Mouse (Mus musculus): ENCODE measurements around the gene Nectin1.

Gene Nectin1

DNA sequence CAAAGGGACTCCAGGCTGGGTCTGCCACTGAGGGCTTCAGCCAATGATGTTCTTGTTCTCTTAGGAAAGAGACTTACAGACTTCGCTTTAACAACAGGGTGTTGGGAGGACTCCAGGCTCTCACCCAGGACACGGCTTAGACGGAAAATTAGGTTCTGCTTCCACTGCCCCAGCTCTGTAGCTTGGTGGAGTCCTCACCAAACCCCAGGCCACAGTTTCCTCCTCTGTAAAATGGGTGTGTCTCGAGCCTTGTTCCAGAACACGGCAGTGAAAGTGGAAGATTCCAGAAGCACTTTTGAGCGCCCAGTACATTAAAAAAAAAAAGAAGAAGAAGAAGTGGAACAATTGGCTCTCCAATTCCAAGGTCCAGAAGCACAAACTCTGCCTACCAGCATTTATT, 28.7 kb downstream of the Nectin1 start:
- ChIA-PET CTCF (interaction anchor here in 3 of 4 experiments (0.6 to 1.6 kb wide), 3 partner anchors 74 to 554 kb away, joined by 4 to 6 read pairs (median 4); no protein-coding TSS in a partner anchor), POLR2A (interaction anchor here in 2 of 4 experiments (1.0 to 1.8 kb wide), 3 partner anchors 11 to 25 kb away, joined by 3 to 4 read pairs (median 4); no protein-coding TSS in a partner anchor)

DNA sequence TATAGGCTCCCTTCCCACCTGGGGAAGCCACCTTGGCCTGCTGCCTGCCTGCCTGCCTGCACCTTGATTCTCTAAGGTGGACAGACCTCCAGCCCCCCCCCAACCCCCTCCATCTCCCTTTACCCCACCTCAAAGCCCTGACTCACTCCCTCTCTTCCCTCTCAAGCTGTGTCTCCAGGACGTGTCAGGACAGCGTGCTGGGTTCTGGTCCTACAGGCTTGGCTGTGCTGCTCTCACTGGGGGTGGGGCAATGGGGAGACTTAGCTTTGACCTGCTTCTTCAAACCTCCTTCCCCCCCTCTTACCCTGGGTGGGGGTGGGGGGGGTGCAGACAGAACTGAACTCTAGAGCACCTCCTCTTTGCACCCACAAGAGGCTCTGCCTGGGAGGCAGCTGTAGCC, 29.7 kb downstream of the Nectin1 start:
- ChIA-PET POLR2A (interaction anchor here in 1 of 4 experiments (0.7 to 1.1 kb wide), 3 partner anchors 26 to 31 kb away, joined by 4 read pairs; no protein-coding TSS in a partner anchor), CTCF (interaction anchor here in 2 of 4 experiments (1.0 to 2.3 kb wide), 2 partner anchors 30 kb away, joined by 3 to 6 read pairs; partner anchors contain the start of gene Nectin1 (in 2 of the 2))

DNA sequence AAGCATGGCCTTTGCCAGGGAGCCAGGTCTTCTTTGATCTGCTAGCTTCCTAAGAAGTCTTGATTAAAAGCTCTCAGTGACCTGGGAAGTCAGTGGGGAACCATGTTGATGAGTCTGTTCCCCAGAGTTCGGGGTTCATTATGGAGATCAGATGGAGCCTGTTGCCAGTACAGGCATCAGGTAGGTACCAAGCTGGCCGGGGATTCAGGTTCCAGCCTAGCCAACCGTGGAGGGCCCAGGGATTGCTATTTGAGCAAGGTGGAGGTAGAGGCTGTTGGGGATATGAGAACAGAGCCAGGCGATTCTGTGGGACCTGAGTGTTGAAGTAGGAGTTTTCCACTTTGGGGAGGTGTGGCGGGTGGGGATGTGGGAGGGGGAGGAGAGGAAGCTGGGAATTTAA, 30.6 kb downstream of the Nectin1 start:
- POLR2A ChIA-PET, result interaction anchor here in 2 of 4 experiments (0.7 to 1.2 kb wide), 2 partner anchors 22 to 30 kb away, joined by 3 read pairs; no protein-coding TSS in a partner anchor
- CTCF ChIA-PET, result interaction anchor here in 2 of 4 experiments (0.5 to 2.3 kb wide), 3 partner anchors 31 to 465 kb away, joined by 3 to 6 read pairs (median 4); partner anchors contain the start of gene Nectin1 (in 1 of the 2)

DNA sequence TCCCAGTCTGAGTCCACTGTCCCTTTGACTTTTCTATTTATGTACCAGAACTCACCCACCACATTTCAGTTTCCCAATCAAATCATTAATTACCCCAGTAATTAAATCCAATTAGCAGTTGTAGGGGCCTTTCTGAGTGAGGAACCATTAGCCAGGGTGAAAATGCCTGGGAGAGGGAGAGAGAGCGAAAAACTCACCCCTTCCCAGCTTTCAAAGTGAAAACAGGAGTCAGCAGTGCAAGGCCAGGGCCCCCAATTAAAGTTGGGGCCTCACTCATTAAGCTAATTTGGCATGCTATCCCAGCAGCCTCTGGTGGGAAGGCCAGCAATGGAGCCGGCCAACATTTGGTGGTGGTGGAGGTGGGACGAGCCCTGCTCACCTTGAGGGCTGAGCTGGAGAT, 32.4 kb downstream of the Nectin1 start:
- ChIA-PET CTCF (interaction anchor here in 3 of 4 experiments (0.5 to 1.1 kb wide), 5 partner anchors 11 to 507 kb away, joined by 3 to 4 read pairs (median 3); no protein-coding TSS in a partner anchor), POLR2A (interaction anchor here (0.5 to 1.5 kb wide), 9 partner anchors 9 to 815 kb away, joined by 3 to 4 read pairs (median 3); partner anchors contain the start of gene Nectin1 (in 1 of the 4))

DNA sequence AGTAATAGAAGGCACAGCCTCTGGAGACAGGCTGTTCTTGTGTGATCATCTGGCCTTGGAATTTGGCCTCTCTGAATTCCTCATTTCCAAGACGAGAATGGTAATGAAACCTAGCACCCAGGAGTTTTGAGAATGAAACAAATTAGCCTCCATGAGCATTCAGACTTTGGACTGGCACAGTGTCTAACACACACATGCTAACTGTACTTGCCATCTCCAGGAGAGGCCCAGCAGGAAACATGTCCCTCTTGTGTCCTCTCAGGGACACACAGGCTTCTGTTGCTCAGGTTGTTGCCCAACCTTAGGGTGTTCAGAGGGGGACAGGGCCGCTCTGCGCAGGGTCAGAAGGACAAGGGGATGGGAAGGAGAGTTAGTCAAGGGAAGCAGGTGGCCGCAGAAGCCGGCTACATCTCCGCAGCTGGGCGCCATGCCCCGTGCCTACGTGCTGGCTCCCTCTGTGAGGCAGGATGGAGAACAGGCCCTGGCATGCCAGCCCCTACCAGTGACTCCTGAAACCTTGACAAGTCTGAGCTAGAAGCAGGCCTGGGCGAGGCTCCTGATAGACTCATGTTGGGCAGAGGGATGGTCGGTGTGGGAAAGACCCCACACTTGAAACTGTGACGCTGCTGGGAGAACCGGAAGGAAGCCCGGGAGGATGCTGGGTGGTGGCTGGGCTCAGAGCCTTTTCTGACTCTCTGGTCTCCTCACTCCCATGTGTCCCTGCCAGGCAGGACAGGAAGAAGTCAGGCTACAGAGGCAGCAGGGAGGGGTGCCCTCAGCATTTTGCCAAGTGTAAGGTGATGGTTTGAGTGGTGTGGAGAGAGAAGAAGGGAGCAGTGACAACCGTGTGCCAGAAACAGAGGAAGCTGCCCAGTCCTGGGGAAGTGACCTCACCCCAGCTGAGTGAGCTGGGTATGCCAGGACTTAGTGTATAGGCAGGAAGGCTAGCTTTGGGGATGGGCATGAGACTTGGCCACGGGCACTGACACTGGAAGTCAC, 33.9 kb downstream of the Nectin1 start:
- ChIA-PET CTCF (interaction anchor here in 2 of 4 experiments (0.6 to 1.3 kb wide), 5 partner anchors 9 to 68 kb away, joined by 3 read pairs; no protein-coding TSS in a partner anchor), POLR2A (interaction anchor here in 3 of 4 experiments (0.6 to 1.4 kb wide), 8 partner anchors 9 to 539 kb away, joined by 3 to 4 read pairs (median 3); no protein-coding TSS in a partner anchor)

DNA sequence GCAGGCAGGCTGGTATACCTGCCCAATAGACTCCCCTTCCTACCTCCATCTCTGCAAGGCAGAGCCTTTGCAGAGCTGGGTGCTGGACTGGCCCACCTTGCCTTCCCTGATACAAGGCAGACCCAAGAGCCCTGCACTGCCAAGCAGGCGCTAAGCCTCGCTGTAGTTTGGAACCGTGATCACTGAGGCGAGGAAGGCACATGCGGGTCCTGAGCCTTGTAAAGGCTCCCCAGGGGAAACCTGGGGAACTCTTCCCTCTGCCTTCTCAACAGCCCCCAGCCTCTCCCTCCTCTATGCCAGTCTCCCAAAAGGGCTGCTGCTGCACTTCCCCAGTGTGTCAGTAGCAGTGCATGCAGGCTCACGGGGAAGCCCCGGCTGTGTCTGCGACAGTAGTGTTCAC, 37.1 kb downstream of the Nectin1 start:
- POLR2A ChIA-PET, result interaction anchor here in 2 of 4 experiments (0.5 to 0.8 kb wide), 2 partner anchors 41 to 709 kb away, joined by 3 read pairs; no protein-coding TSS in a partner anchor
- CTCF ChIA-PET, result interaction anchor here in 1 of 4 experiments (2.1 kb wide), 1 partner anchor 51 kb away, joined by 4 read pairs; no protein-coding TSS in a partner anchor

DNA sequence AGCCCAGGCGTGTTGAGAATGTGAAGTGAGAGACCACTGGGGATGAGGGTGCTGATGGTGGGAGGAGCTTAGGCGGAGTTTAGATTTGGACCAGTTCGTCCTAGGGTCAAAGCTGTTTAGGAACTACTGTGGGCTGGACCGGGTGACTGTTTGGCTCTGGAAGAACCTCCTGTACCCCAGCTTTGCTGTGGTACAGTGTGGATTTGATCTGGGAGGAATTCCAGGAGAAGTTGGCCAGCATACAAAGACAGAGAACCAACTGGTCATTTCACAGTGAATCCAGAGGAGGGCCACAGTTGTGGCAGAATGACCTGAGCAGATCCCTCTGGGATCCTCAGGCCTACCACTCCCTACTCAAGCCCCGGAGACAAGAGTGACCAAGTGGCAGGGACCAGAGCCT, 38.6 kb downstream of the Nectin1 start:
- ChIA-PET POLR2A (interaction anchor here in 1 of 4 experiments (0.7 kb wide), 1 partner anchor 16 kb away, joined by 3 read pairs; no protein-coding TSS in a partner anchor), CTCF (no interaction called here)

DNA sequence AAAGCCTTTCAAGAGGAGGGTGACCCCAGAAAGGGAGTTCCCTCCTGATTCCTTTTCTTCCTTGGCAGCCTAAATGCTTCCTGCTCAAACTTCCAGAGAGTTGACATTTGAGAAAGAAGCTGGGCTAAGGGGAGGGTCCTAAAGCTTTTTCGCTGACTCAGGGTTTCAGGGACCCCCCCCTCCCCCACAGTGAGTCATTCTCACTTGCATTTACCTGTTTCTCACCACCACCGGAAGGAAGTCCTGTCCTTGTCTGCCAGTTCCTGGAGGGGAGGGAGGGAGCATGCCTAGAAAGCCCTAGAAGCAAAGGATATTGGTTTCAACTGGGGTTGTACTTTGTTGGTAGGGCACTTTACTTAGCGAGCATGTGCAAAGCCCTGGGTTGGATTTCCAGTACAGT, 40.2 kb downstream of the Nectin1 start:
- CTCF ChIA-PET, result interaction anchor here in 3 of 4 experiments (0.6 to 0.7 kb wide), 3 partner anchors 11 to 140 kb away, joined by 4 to 9 read pairs (median 4); no protein-coding TSS in a partner anchor
- POLR2A ChIA-PET, result interaction anchor here in 2 of 4 experiments (0.6 to 1.0 kb wide), 2 partner anchors 30 to 589 kb away, joined by 3 read pairs; no protein-coding TSS in a partner anchor

DNA sequence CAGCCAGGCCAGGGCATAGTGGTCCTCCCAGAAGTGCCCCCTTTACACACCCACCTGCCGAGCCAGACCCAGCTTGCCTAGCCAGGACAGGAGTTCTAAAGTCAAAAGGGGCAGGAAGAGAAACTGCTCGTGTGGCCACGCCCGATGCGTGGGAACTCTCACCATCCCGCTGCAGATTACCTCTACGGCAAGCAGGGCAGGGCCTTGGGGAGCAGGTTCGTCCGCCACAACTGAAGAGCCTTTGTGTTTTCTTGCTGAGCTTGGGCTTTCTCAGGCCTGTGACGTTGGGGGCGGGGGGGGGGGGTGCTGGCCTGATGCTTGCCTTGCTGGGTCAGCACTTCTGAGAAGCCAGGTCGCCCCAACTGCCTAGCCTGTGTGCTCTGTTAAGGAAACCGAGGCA, 41.1 kb downstream of the Nectin1 start:
- POLR2A ChIA-PET, result interaction anchor here in 1 of 4 experiments (0.6 to 1.0 kb wide), 2 partner anchors 31 to 212 kb away, joined by 3 read pairs; no protein-coding TSS in a partner anchor
- CTCF ChIA-PET, result no interaction called here

DNA sequence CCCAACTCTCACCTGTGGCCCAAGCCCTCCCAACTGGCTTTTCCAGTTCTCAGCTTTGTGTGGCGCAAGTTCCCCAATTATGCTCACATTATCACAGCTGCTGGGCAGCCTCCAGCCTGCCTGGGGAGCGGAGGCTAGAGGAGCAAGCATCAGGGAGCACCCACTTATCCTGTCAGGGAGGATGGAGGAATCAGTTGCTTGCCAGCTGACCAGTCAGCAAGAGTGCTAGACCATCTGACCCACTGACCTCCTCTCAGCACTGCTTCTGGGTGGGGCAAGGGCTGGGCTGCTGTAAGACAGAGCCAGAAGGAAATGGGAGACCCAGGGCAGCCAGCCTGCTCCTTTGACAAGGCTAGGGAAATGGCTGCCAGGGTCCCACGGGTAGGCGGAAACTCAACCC, 43.8 kb downstream of the Nectin1 start:
- POLR2A ChIA-PET, result interaction anchor here in 1 of 4 experiments (1.6 to 2.2 kb wide), 3 partner anchors 9 to 51 kb away, joined by 4 to 10 read pairs (median 4); no protein-coding TSS in a partner anchor
- CTCF ChIA-PET, result interaction anchor here in 1 of 4 experiments (1.1 kb wide), 1 partner anchor 44 kb away, joined by 3 read pairs; the partner anchor contains the start of gene Nectin1

DNA sequence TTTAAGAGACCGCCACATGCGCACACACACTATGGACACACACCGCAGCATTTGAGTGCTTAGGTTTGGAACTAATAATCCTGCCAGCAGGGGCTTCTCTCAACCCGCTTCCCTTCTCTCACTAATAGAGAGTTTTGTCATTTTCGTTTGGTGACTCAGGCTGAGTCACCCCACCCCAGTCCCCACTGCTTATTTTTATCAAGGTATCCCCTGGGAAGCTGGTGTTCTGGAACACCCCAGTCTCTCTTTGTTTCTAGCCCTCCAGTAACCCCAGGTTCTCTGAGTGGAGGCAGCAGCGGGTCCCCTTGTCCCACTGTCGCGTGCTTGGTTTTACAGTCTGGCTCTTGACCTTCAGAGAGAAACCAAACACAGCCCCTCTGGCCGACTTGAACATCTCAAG, 48.9 kb downstream of the Nectin1 start:
- POLR2A ChIA-PET, result interaction anchor here in 1 of 4 experiments (1.1 kb wide), 1 partner anchor 49 kb away, joined by 3 read pairs; the partner anchor contains the start of gene Nectin1
- CTCF ChIA-PET, result interaction anchor here in 1 of 4 experiments (0.6 kb wide), 1 partner anchor 432 kb away, joined by 3 read pairs; no protein-coding TSS in a partner anchor

DNA sequence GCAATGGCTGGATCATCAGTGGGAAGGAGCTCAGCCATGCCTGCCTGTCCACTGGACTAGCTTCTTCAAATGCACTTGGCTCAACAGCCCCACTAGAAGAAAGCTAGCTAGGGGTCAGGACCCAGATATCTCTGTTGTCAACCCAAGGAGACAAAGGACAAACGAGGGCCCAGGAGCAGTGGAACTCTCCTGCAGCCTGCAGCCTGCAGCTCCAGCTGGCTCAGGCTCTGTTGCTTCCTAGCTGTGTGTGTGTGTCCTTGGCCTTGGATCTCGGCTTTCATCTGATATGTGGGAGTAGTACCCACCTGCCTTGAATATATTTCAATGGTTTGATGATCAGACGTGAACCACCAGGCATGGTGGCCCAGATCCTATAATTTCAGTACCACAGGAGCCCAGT, 49.6 kb downstream of the Nectin1 start:
- ChIA-PET POLR2A (interaction anchor here in 1 of 4 experiments (1.1 kb wide), 1 partner anchor 50 kb away, joined by 3 read pairs; the partner anchor contains the start of gene Nectin1), CTCF (interaction anchor here in 2 of 4 experiments (0.6 kb wide), 2 partner anchors 88 to 1404 kb away, joined by 3 to 10 read pairs; no protein-coding TSS in a partner anchor)

DNA sequence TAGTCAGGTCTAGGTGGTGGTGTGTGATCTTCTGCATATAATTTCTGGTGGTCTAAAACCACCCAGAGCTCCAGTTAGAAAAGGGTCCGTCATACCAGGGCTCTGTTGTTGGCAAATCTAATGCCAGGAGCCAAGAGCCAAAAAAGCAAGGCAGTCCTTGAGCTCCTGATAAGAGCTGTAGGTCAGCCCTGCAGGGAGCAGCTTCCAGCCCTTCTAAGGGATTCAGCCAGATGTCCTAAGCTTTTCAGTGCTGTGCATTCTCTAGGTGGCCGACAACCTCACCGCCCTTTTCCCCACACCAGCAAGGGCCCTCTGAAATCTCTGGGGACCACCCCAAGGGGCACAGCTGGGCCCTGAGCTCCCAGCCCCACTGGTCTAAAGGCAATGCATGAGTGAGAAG, 52.2 kb downstream of the Nectin1 start:
- ChIA-PET CTCF (interaction anchor here in 2 of 4 experiments (0.6 to 1.5 kb wide), 2 partner anchors 53 to 65 kb away, joined by 4 to 5 read pairs; partner anchors contain the start of gene Nectin1 (in 1 of the 2)), POLR2A (interaction anchor here in 2 of 4 experiments (0.6 to 1.7 kb wide), 7 partner anchors 9 to 66 kb away, joined by 3 to 13 read pairs (median 4); partner anchors contain the start of gene Nectin1 (in 1 of the 2))

DNA sequence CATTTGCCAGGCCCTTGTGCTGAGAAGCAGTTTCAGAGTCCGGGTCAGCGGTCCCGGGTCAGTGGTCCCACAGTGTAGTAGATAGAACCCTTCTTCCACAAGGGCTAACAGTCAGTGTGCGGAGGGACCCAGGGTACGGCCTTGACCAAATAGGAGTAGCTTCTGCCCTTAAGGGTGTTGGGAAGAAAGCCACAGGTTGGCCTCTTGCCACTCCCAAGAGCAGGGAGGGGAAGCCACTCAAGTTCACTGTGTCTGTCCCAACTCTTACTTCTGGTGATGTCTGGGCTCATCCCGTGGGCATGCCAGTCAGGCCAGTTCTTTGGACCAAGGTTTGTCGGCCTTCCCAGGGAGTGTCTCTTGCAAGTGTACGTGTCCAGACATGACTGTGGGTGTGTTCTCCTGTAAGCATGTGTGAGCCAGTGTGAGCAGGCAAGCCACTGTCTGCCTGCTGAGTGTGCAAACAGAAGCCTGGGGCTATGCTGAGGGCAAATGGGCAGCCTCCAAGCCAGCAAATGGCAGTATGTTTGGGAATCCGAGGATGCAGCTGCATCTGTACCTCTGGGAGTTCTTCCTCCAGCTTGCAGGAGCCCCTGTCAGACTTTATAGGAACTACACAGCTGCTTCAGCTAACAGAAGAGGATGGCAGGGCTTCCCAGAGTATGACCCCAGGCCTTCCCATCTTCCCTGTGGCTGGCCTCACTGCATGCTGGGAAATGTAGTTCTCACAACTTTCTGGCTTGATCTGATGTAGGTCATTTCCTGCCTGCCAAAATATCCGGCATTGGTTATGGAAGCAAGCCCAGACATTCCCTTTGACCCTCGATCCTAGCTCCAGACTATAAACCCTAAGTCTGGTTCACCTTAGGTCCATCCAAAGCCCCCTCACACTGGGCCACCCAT, 53.3 kb downstream of the Nectin1 start:
- POLR2A ChIA-PET, result interaction anchor here in 3 of 4 experiments (0.7 to 1.8 kb wide), 11 partner anchors 10 to 550 kb away, joined by 3 to 10 read pairs (median 3); no protein-coding TSS in a partner anchor
- CTCF ChIA-PET, result interaction anchor here in 2 of 4 experiments (0.6 to 1.5 kb wide), 3 partner anchors 11 to 99 kb away, joined by 3 to 5 read pairs (median 3); partner anchors contain the start of gene Nectin1 (in 1 of the 2)

DNA sequence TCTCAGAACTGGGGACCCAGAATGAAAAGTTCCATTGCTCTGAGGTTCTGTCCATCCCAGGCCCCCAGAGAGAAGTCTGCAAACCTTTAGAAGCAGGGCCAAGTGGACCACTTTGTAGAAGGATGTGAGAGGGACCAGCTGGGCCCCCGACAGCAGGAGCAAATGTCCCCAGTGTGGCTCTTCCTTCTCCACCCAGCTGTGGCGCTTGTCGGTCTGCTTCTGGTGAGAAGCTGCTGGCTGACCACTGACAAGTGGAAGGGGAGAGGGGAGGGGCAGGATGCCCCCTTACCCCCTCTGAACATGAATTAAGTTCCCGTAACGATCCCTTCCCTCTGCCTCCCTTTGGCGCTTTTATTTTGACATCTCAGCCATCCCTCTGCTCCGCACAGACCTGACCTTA, 54.0 kb downstream of the Nectin1 start:
- ChIA-PET POLR2A (interaction anchor here in 2 of 4 experiments (0.9 to 1.8 kb wide), 5 partner anchors 10 to 550 kb away, joined by 3 to 5 read pairs (median 3); no protein-coding TSS in a partner anchor), CTCF (interaction anchor here in 2 of 4 experiments (0.8 to 1.5 kb wide), 2 partner anchors 53 to 54 kb away, joined by 3 to 5 read pairs; partner anchors contain the start of gene Nectin1 (in 1 of the 2))

DNA sequence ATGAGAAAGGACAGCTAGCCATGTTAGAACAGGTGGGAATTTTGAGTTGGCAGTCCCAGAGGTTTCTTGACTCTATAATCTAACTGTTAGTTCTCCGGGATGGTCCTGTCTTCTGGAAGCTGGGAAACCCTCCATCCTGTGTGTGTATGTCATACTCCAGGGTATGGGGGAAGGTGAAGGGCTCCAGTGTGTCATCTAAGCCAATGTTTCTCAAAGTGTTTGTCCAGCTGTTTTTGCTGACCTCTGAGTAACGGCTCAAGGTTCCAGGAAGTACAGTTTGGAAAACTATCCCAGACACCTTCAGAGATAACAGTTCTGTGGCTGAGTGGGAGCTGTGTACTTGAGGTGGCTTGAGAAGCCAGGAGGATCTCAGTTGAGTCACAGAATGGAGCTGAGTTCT, 56.7 kb downstream of the Nectin1 start:
- ChIA-PET CTCF (interaction anchor here in 2 of 4 experiments (1.0 to 2.4 kb wide), 2 partner anchors 63 to 420 kb away, joined by 3 to 8 read pairs; no protein-coding TSS in a partner anchor), POLR2A (interaction anchor here in 2 of 4 experiments (0.6 to 1.5 kb wide), 3 partner anchors 55 to 441 kb away, joined by 3 to 4 read pairs (median 4); partner anchors contain the start of gene Nectin1 (in 1 of the 2))

Measured in embryonic stem cell, embryonic (primary cell).